In the genomic region with DNA sequence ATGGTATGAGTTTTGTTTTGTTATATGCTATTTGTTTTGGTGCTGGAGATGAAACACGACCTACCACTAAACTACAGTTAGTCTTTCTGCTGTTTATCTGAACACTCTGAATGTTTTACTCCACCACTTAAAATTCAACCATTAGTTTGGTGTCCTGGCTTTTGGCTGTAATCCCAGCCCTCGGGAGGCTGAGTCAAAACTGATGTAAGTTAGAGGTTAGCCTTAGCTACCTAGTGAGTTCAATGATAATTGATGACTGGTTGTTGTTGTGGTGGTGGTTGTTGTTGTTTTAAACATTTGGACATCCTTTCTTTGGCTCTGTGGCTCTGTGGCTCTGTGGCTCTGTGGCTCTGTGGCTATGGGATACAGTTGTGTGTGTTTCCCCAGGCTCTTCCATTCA, we compare ENCODE assay signal across 8 mouse cellular contexts. TPM values are rescaled to one million over a fixed set of nuclear protein-coding genes. Genes with fewer than 3 reads are reported as not detected.
DNase-seq lines count a peak whose midpoint lies in the region; ATAC-seq lines count a peak whose summit lies in the region.

No protein-coding gene starts in this region.

- no peaks in the 10 kb centered on the region for H3K27me3 ChIP-seq in liver, embryonic 11.5 days (replicated peaks; ENCODE audit: control insufficient read depth, insufficient read depth, low read length)
- H3K27me3 ChIP-seq in embryonic facial prominence, embryonic 13.5 days, result no peaks in the 10 kb centered on the region
- no peaks in the 10 kb centered on the region for H3K27me3 ChIP-seq in intestine, embryonic 15.5 days (replicated peaks)
- no peaks in the 10 kb centered on the region for H3K27me3 ChIP-seq in neural tube, embryonic 12.5 days (replicated peaks)

- H3K27ac ChIP-seq in liver, embryonic 11.5 days (ENCODE audit: low read depth, low read length), result no peak overlapping the region
- H3K27ac ChIP-seq in embryonic facial prominence, embryonic 13.5 days, result no peak overlapping the region
- no peak overlapping the region for H3K27ac ChIP-seq in intestine, embryonic 15.5 days
- no peak overlapping the region for H3K27ac ChIP-seq in neural tube, embryonic 12.5 days

- no peaks in the 10 kb centered on the region for H3K9me3 ChIP-seq in liver, embryonic 11.5 days (ENCODE audit: control insufficient read depth, low read length)
- H3K9me3 ChIP-seq in embryonic facial prominence, embryonic 13.5 days, result no peaks in the 10 kb centered on the region
- no peaks in the 10 kb centered on the region for H3K9me3 ChIP-seq in intestine, embryonic 15.5 days
- no peaks in the 10 kb centered on the region; the same call in 1 of the 2 replicates for H3K9me3 ChIP-seq in neural tube, embryonic 12.5 days

- H3K4me3 ChIP-seq in liver, embryonic 11.5 days (ENCODE audit: low read depth, low read length), result peak overlapping the region; percentile 99
- H3K4me3 ChIP-seq in embryonic facial prominence, embryonic 13.5 days, result peak overlapping the region; percentile 96
- H3K4me3 ChIP-seq in intestine, embryonic 15.5 days (replicated peaks), result peak overlapping the region; percentile 94
- peak overlapping the region; percentile 89 for H3K4me3 ChIP-seq in neural tube, embryonic 12.5 days

- 70% methylated on average over 2 of the region's 2 CpGs for WGBS in liver, embryonic 11.5 days
- WGBS in embryonic facial prominence, embryonic 13.5 days, result 71% methylated on average over 2 of the region's 2 CpGs
- WGBS in intestine, embryonic 15.5 days, result 64% methylated on average over 2 of the region's 2 CpGs
- 84% methylated on average over 2 of the region's 2 CpGs for WGBS in neural tube, embryonic 12.5 days

- peaks cover 7% of the 10 kb centered on the region for H3K36me3 ChIP-seq in liver, embryonic 11.5 days (ENCODE audit: control insufficient read depth, insufficient read depth, low read length)
- H3K36me3 ChIP-seq in embryonic facial prominence, embryonic 13.5 days, result peaks cover 17% of the 10 kb centered on the region
- H3K36me3 ChIP-seq in intestine, embryonic 15.5 days, result no peaks in the 10 kb centered on the region
- H3K36me3 ChIP-seq in neural tube, embryonic 12.5 days, result peaks cover 14% of the 10 kb centered on the region

- H3K4me1 ChIP-seq in liver, embryonic 11.5 days (replicated peaks; ENCODE audit: control insufficient read depth, insufficient read depth, low read length), result peaks cover 6% of the 10 kb centered on the region; the same call in 1 of the 2 replicates
- H3K4me1 ChIP-seq in embryonic facial prominence, embryonic 13.5 days, result peaks cover 16% of the 10 kb centered on the region
- H3K4me1 ChIP-seq in intestine, embryonic 15.5 days (replicated peaks), result peaks cover 7% of the 10 kb centered on the region
- peaks cover 13% of the 10 kb centered on the region for H3K4me1 ChIP-seq in neural tube, embryonic 12.5 days

- ATAC-seq in liver, embryonic 11.5 days (replicated peaks; ENCODE audit: low FRiP score), result no peak
- no peak for ATAC-seq in embryonic facial prominence, embryonic 13.5 days (ENCODE audit: insufficient number of reproducible peaks, insufficient read depth, low FRiP score, low TSS enrichment, low read depth)
- ATAC-seq in intestine, embryonic 15.5 days, result no peak
- no peak for ATAC-seq in neural tube, embryonic 12.5 days (ENCODE audit: low FRiP score, low read depth)

- H3K9ac ChIP-seq in liver, embryonic 11.5 days (ENCODE audit: low read depth, low read length), result peak overlapping the region; percentile 92; the same call in 1 of the 2 replicates
- H3K9ac ChIP-seq in embryonic facial prominence, embryonic 13.5 days, result peak overlapping the region; percentile 93
- no peak overlapping the region for H3K9ac ChIP-seq in intestine, embryonic 15.5 days
- peak overlapping the region; percentile 91; the same call in 1 of the 2 replicates for H3K9ac ChIP-seq in neural tube, embryonic 12.5 days

- H3K4me2 ChIP-seq in liver, embryonic 11.5 days, result peak overlapping the region; percentile 87
- peak overlapping the region; percentile 70 for H3K4me2 ChIP-seq in embryonic facial prominence, embryonic 13.5 days
- peak overlapping the region; percentile 61 for H3K4me2 ChIP-seq in intestine, embryonic 15.5 days (replicated peaks)
- peak overlapping the region; percentile 67 for H3K4me2 ChIP-seq in neural tube, embryonic 12.5 days (replicated peaks)

- DNase-seq in liver, embryonic 11.5 days (ENCODE audit: low spot score), result no peak
- no peak for DNase-seq in liver
- no peak for DNase-seq in yolk sac, embryonic 10.5 days (ENCODE audit: low spot score)
- DNase-seq in adrenal gland, postnatal 25 days, result no peak
- DNase-seq in urinary bladder, postnatal 25 days (ENCODE audit: low spot score), result no peak

RNA-seq across cellular contexts. Expression of a gene that starts 1.3 kb away (rescaled TPM):
- polyA plus RNA-seq in liver, embryonic 11.5 days (2014; fragmentation: Nextera tagmentation; extraction: Ambion mirVana), result 31.1 and 32.8 TPM in 2 replicates
- 48.5 and 53.7 TPM in 2 replicates for polyA plus RNA-seq in embryonic facial prominence, embryonic 13.5 days (2015; fragmentation: Nextera tagmentation; extraction: Ambion mirVana)
- polyA plus RNA-seq in intestine, embryonic 15.5 days (2015; fragmentation: Nextera tagmentation; extraction: Ambion mirVana), result 29.6 and 31.4 TPM in 2 replicates
- polyA plus RNA-seq in neural tube, embryonic 12.5 days (2016; fragmentation: Nextera tagmentation; extraction: Ambion mirVana), result 77.0 and 86.1 TPM in 2 replicates
- 27.5 and 31.8 TPM in 2 replicates for total RNA-seq in adrenal gland, postnatal 25 days (2021)
